Mouse (Mus musculus) kidney, postnatal 36 days (tissue): Measurements from ENCODE around the gene Nkd2.

Experiments
- DNase-seq, 2 experiments: peaks; one replicate each; pipeline ENCODE4 v3.0.0; 2021 to 2022; ENCODE audit warnings: mixed read lengths in 2 of 2

The Nkd2 gene

GRCm38 (mm10) chr13:73814181-73814580, 33.2 kb downstream of the Nkd2 start:
- DNase-seq = no peak

- DNase-seq = no peak
Observed at GRCm38 (mm10) chr13:73812936-73813335, 34.5 kb downstream of the Nkd2 start.

- no peak for DNase-seq
Observed at GRCm38 (mm10) chr13:73804914-73805313, 42.5 kb downstream of the Nkd2 start.

GRCm38 (mm10) chr13:73803450-73804178, 43.8 kb downstream of the Nkd2 start:
- peak; percentile 33 to 43 for DNase-seq

- DNase-seq = no peak
Observed at GRCm38 (mm10) chr13:73799110-73799509, 48.3 kb downstream of the Nkd2 start.

- no peak for DNase-seq
Observed at GRCm38 (mm10) chr13:73793171-73793570, 54.3 kb downstream of the Nkd2 start.

- DNase-seq = no peak
Observed at GRCm38 (mm10) chr13:73792176-73792575, 55.3 kb downstream of the Nkd2 start.

- no peak for DNase-seq
Observed at GRCm38 (mm10) chr13:73782486-73782885, 64.9 kb downstream of the Nkd2 start.

GRCm38 (mm10) chr13:73777578-73777977, 69.9 kb downstream of the Nkd2 start:
- DNase-seq = no peak

GRCm38 (mm10) chr13:73775786-73776185, 71.6 kb downstream of the Nkd2 start:
- DNase-seq = peak in 1 of 2 experiments; percentile 33

- DNase-seq = peak; percentile 89 to 91
Observed at GRCm38 (mm10) chr13:73773519-73774205, 73.8 kb downstream of the Nkd2 start.

- DNase-seq = peak; percentile 35 to 45
Observed at GRCm38 (mm10) chr13:73772655-73773054, 74.8 kb downstream of the Nkd2 start.

GRCm38 (mm10) chr13:73771131-73771530, 76.3 kb downstream of the Nkd2 start:
- peak; percentile 51 to 64 for DNase-seq

- DNase-seq = peak; percentile 78 to 91
Observed at GRCm38 (mm10) chr13:73769916-73770682, 77.3 kb downstream of the Nkd2 start.
